Mouse (Mus musculus): ENCODE measurements at regions not wholly inside any gene's neighbourhood (a gene's known extent, or its start where the extent isn't known, plus 50 kb on each side); places are given as distances from the start of the nearest gene placed in this dataset.

- no peak for DNase-seq (ENCODE audit: low spot score)
- Histone ChIP-seq H3K36me3 (ENCODE audit: insufficient read depth, low read length) (no peaks in the 10 kb centered on the region), H3K27ac (no peak overlapping the region), H3K27me3 (ENCODE audit: insufficient read depth, low read length) (no peaks in the 10 kb centered on the region), H3K4me3 (ENCODE audit: low read length) (no peak overlapping the region), H3K9ac (replicated peaks; ENCODE audit: low read length) (no peak overlapping the region), H3K9me3 (ENCODE audit: low read length) (no peaks in the 10 kb centered on the region), H3K4me2 (ENCODE audit: low read depth, low read length) (no peak overlapping the region), H3K4me1 (ENCODE audit: insufficient read depth, low read length) (no peaks in the 10 kb centered on the region)
- 49% methylated on average over 6 of the region's 6 CpGs for WGBS
- no peak for ATAC-seq
- TF ChIP-seq CTCF (IDR thresholded peaks at IDR 0.05; ENCODE audit: low read depth), result no peak
Measured at GRCm38 (mm10) chr19:26511756-26512155, 93.1 kb upstream of the Smarca2 start.

- Histone ChIP-seq H3K4me2 (ENCODE audit: low read depth, low read length) (no peak overlapping the region), H3K36me3 (ENCODE audit: insufficient read depth, low read length) (no peaks in the 10 kb centered on the region), H3K4me3 (ENCODE audit: low read length) (no peak overlapping the region), H3K4me1 (ENCODE audit: insufficient read depth, low read length) (no peaks in the 10 kb centered on the region), H3K9ac (replicated peaks; ENCODE audit: low read length) (no peak overlapping the region), H3K9me3 (ENCODE audit: low read length) (no peaks in the 10 kb centered on the region), H3K27me3 (ENCODE audit: insufficient read depth, low read length) (no peaks in the 10 kb centered on the region), H3K27ac (no peak overlapping the region)
- ATAC-seq, result no peak
- 87% methylated on average over 3 of the region's 3 CpGs for WGBS
- no peak for TF ChIP-seq CTCF (IDR thresholded peaks at IDR 0.05; ENCODE audit: low read depth)
- DNase-seq (ENCODE audit: low spot score), result no peak
Measured at GRCm38 (mm10) chr19:26524583-26524982, 80.3 kb upstream of the Smarca2 start.

- Histone ChIP-seq H3K36me3 (ENCODE audit: insufficient read depth, low read length) (no peaks in the 10 kb centered on the region), H3K4me3 (ENCODE audit: low read length) (no peak overlapping the region), H3K9me3 (ENCODE audit: low read length) (no peaks in the 10 kb centered on the region), H3K4me2 (ENCODE audit: low read depth, low read length) (no peak overlapping the region), H3K27me3 (ENCODE audit: insufficient read depth, low read length) (no peaks in the 10 kb centered on the region), H3K9ac (replicated peaks; ENCODE audit: low read length) (no peak overlapping the region), H3K27ac (no peak overlapping the region), H3K4me1 (ENCODE audit: insufficient read depth, low read length) (no peaks in the 10 kb centered on the region)
- DNase-seq (ENCODE audit: low spot score) (no peak), ATAC-seq (no peak)
- no peak for TF ChIP-seq CTCF (IDR thresholded peaks at IDR 0.05; ENCODE audit: low read depth)
- WGBS, result 89% methylated on average over 4 of the region's 4 CpGs
Measured at GRCm38 (mm10) chr19:26531390-26531789, 73.5 kb upstream of the Smarca2 start.

GRCm38 (mm10) chr19:26532509-26532908 is 72.3 kb upstream of the Smarca2 start:
- no peak overlapping the region for H3K4me2 ChIP-seq (ENCODE audit: low read depth, low read length)
- no peaks in the 10 kb centered on the region for H3K36me3 ChIP-seq (ENCODE audit: insufficient read depth, low read length)
- H3K27ac ChIP-seq, result no peak overlapping the region
- no peaks in the 10 kb centered on the region for H3K9me3 ChIP-seq (ENCODE audit: low read length)
- H3K9ac ChIP-seq (replicated peaks; ENCODE audit: low read length), result no peak overlapping the region
- no peak overlapping the region for H3K4me3 ChIP-seq (ENCODE audit: low read length)
- 41% methylated on average over 6 of the region's 6 CpGs for WGBS
- DNase-seq (ENCODE audit: low spot score), result peak; percentile 39
- no peak for ATAC-seq
- H3K4me1 ChIP-seq (ENCODE audit: insufficient read depth, low read length), result no peaks in the 10 kb centered on the region
- no peak for TF ChIP-seq CTCF (IDR thresholded peaks at IDR 0.05; ENCODE audit: low read depth)
- no peaks in the 10 kb centered on the region for H3K27me3 ChIP-seq (ENCODE audit: insufficient read depth, low read length)

GRCm38 (mm10) chr19:26545671-26546070 is 59.2 kb upstream of the Smarca2 start:
- no peak for DNase-seq (ENCODE audit: low spot score)
- no peaks in the 10 kb centered on the region for H3K4me1 ChIP-seq (ENCODE audit: insufficient read depth, low read length)
- H3K4me3 ChIP-seq (ENCODE audit: low read length), result no peak overlapping the region
- no peak for TF ChIP-seq CTCF (IDR thresholded peaks at IDR 0.05; ENCODE audit: low read depth)
- no peaks in the 10 kb centered on the region for H3K27me3 ChIP-seq (ENCODE audit: insufficient read depth, low read length)
- H3K9ac ChIP-seq (replicated peaks; ENCODE audit: low read length), result no peak overlapping the region
- H3K4me2 ChIP-seq (ENCODE audit: low read depth, low read length), result no peak overlapping the region
- ATAC-seq, result no peak
- H3K36me3 ChIP-seq (ENCODE audit: insufficient read depth, low read length), result no peaks in the 10 kb centered on the region
- H3K9me3 ChIP-seq (ENCODE audit: low read length), result no peaks in the 10 kb centered on the region
- no peak overlapping the region for H3K27ac ChIP-seq
- 55% methylated on average over 3 of the region's 3 CpGs for WGBS

GRCm38 (mm10) chr19:26547522-26547921 is 57.3 kb upstream of the Smarca2 start:
- H3K27ac ChIP-seq, result no peak overlapping the region
- no peaks in the 10 kb centered on the region for H3K36me3 ChIP-seq (ENCODE audit: insufficient read depth, low read length)
- no peak overlapping the region for H3K4me3 ChIP-seq (ENCODE audit: low read length)
- no peaks in the 10 kb centered on the region for H3K4me1 ChIP-seq (ENCODE audit: insufficient read depth, low read length)
- no peaks in the 10 kb centered on the region for H3K27me3 ChIP-seq (ENCODE audit: insufficient read depth, low read length)
- no peak overlapping the region for H3K9ac ChIP-seq (replicated peaks; ENCODE audit: low read length)
- ATAC-seq, result no peak
- TF ChIP-seq CTCF (IDR thresholded peaks at IDR 0.05; ENCODE audit: low read depth), result no peak
- H3K9me3 ChIP-seq (ENCODE audit: low read length), result no peaks in the 10 kb centered on the region
- DNase-seq (ENCODE audit: low spot score), result no peak
- H3K4me2 ChIP-seq (ENCODE audit: low read depth, low read length), result no peak overlapping the region
- 83% methylated on average over 6 of the region's 6 CpGs for WGBS

- DNase-seq (ENCODE audit: low spot score) (no peak), ATAC-seq (no peak)
- 64% methylated on average over 14 of the region's 14 CpGs for WGBS
Measured at GRCm38 (mm10) chr19:26548562-26549270, 56.1 kb upstream of the Smarca2 start.

More at GRCm38 (mm10) chr19:26548562-26549270, 56.1 kb upstream of the Smarca2 start:
- Histone ChIP-seq H3K4me2 (ENCODE audit: low read depth, low read length) (no peak overlapping the region), H3K4me3 (ENCODE audit: low read length) (no peak overlapping the region), H3K9ac (replicated peaks; ENCODE audit: low read length) (no peak overlapping the region), H3K27me3 (ENCODE audit: insufficient read depth, low read length) (no peaks in the 10 kb centered on the region), H3K27ac (no peak overlapping the region), H3K9me3 (ENCODE audit: low read length) (no peaks in the 10 kb centered on the region), H3K36me3 (ENCODE audit: insufficient read depth, low read length) (no peaks in the 10 kb centered on the region), H3K4me1 (ENCODE audit: insufficient read depth, low read length) (no peaks in the 10 kb centered on the region)
- TF ChIP-seq CTCF (IDR thresholded peaks at IDR 0.05; ENCODE audit: low read depth), result no peak
